Mouse (Mus musculus) lung, embryonic 15.5 days (tissue): ENCODE measurements around the gene Uchl4. TPM values are rescaled to one million over a fixed set of nuclear protein-coding genes. Genes with fewer than 3 reads are reported as not detected.

Source experiments
- ATAC-seq: fragments of 200-750 bp; cut with Nextera tagmentation; 2 replicates; pipeline ENCODE4 v1.8.0; 2017; ENCODE audit warnings: moderate number of reproducible peaks, borderline replicate concordance; ENCODE audit not compliant: low FRiP score, low TSS enrichment; ENCODE audit errors: extremely low read depth
- H3K27ac ChIP-seq: fragments of 300-500 bp; sonication (generic); 2 replicates; pipeline ENCODE4 v1.5.1; 2015; ENCODE audit warnings: moderate library complexity, mild to moderate bottlenecking, inconsistent platforms
- H3K27me3 ChIP-seq: fragments of 300-500 bp; sonication (generic); 2 replicates; pipeline ENCODE4 v1.6.1; 2015; ENCODE audit warnings: inconsistent platforms
- H3K36me3 ChIP-seq: fragments of 300-500 bp; sonication (generic); 2 replicates; pipeline ENCODE4 v1.6.1; 2015; ENCODE audit warnings: inconsistent platforms
- H3K4me1 ChIP-seq: fragments of 300-500 bp; sonication (generic); 2 replicates; pipeline ENCODE4 v1.6.1; 2015; ENCODE audit warnings: inconsistent platforms
- H3K4me2 ChIP-seq: fragments of 300-500 bp; sonication (generic); 2 replicates; pipeline ENCODE4 v1.6.1; 2015; ENCODE audit warnings: inconsistent platforms, mild to moderate bottlenecking, moderate library complexity
- H3K4me3 ChIP-seq: fragments of 300-500 bp; sonication (generic); 2 replicates; pipeline ENCODE4 v1.5.1; 2015; ENCODE audit warnings: mild to moderate bottlenecking, inconsistent platforms
- H3K9ac ChIP-seq: fragments of 300-500 bp; sonication (generic); 2 replicates; pipeline ENCODE4 v1.6.1; 2015; ENCODE audit warnings: inconsistent platforms
- H3K9me3 ChIP-seq: fragments of 300-500 bp; sonication (generic); 2 replicates; pipeline ENCODE4 v1.6.1; 2016; ENCODE audit warnings: inconsistent platforms
- WGBS: fragments of 180-500 bp; shearing (Covaris S2); methylation state at CpG from one replicate; pipeline ENCODE4 v1.1.7; 2015; 5-methylcytosine and 5-hydroxymethylcytosine counted together
- polyA plus RNA-seq: library from polyadenylated mRNA; unstranded; fragments of >200 nt; fragmentation: Nextera tagmentation; extraction: Ambion mirVana; gene quantifications from 2 replicates; pipeline ENCODE4 v1.2.1, GENCODE M21; 2015

Gene Uchl4
- polyA plus RNA-seq, 1 experiment from 2014 or later, result 2.4 TPM

DNA sequence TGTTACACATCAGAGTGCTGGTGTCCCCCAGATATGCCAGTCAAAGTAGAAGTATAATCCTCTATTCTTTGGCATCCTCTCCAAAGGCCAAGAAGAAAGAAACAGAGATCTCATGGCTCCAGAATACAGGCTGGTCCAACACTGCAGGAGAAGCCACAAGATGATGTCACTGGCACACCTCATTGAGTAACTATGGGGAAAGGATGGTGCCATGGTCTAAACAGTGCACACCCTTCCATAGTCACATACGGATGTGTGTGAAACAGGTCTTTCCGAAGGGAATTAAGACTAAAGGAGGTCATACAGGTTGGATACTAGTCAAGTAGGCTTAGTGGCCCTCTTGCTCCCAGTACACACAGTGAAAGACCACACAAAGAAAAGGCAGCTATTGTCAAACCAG lies 18.4 kb upstream of the Uchl4 start:
- no peak for ATAC-seq
- Histone ChIP-seq H3K4me2 (no peak overlapping the region), H3K27ac (no peak overlapping the region), H3K36me3 (peaks cover 7% of the 10 kb centered on the region), H3K4me1 (0 out of 2 replicates have a peak, but pooled peaks cover 6% of the 10 kb centered on the region), H3K9ac (no peak overlapping the region), H3K4me3 (no peak overlapping the region), H3K9me3 (no peaks in the 10 kb centered on the region), H3K27me3 (no peaks in the 10 kb centered on the region)
- 93% methylated on average over 2 of the region's 2 CpGs for WGBS

- Histone ChIP-seq H3K4me2 (no peak overlapping the region), H3K9ac (no peak overlapping the region), H3K27ac (no peak overlapping the region), H3K9me3 (no peaks in the 10 kb centered on the region), H3K36me3 (no peaks in the 10 kb centered on the region), H3K4me1 (0 out of 2 replicates have a peak, but pooled peaks cover 6% of the 10 kb centered on the region), H3K4me3 (no peak overlapping the region), H3K27me3 (no peaks in the 10 kb centered on the region)
- no peak for ATAC-seq
These were observed 17.1 kb upstream of the Uchl4 start for GRCm38 (mm10) chr9:64217887-64218286.

DNA sequence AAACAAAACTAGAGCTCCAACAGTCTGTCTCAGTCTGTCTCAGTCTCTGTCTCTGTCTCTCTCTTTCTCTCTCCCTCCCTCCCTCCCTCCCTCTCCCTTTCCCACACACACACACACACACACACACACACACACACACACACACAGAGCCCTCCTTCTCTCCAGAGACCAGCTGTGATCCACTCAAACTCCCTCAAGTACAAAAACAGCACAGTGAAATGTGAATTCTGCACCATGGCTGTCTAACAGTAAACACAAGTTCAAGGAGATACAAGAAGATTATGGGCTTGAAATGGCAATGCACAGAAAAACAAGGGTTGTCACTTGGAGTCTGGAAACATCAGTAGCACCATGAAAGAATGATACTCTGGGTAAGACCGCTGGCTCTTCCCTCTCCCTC lies 15.7 kb upstream of the Uchl4 start:
- ATAC-seq, result no peak
- H3K4me3 ChIP-seq, result no peak overlapping the region
- H3K9ac ChIP-seq, result no peak overlapping the region
- H3K9me3 ChIP-seq, result no peaks in the 10 kb centered on the region
- H3K4me1 ChIP-seq, result 0 out of 2 replicates have a peak, but pooled peaks cover 6% of the 10 kb centered on the region
- H3K27me3 ChIP-seq, result no peaks in the 10 kb centered on the region
- 66% methylated on average over 1 of the region's 1 CpGs for WGBS
- no peak overlapping the region for H3K27ac ChIP-seq
- no peak overlapping the region for H3K4me2 ChIP-seq
- no peaks in the 10 kb centered on the region for H3K36me3 ChIP-seq

- WGBS, result 86% methylated on average over 10 of the region's 10 CpGs
- no peak for ATAC-seq
- no peak overlapping the region for H3K27ac ChIP-seq
These were observed 15.1 kb upstream of the Uchl4 start for GRCm38 (mm10) chr9:64219772-64220420.

DNA sequence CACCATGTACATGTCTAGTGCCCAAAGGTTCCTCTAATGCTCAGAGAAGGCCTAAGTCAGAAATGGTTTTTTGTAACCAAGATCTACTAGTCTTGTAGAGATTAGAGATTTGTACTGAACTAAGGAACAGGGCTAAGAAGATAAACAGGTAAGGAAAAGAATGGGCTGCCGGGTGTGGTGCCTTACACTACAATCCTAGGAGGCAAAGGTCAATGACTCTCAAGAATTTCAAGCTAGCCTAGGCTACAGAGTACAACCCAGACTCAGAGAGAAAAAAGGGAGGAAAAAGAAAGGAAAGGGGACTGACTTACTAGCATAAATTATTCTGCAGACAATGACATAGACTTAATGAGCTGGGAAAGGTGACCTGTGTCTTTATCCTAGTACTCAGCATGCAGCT lies 14.4 kb upstream of the Uchl4 start:
- no peak overlapping the region for H3K4me3 ChIP-seq
- H3K36me3 ChIP-seq, result no peaks in the 10 kb centered on the region
- 0 out of 2 replicates have a peak, but pooled peaks cover 6% of the 10 kb centered on the region for H3K4me1 ChIP-seq
- no peak overlapping the region for H3K4me2 ChIP-seq
- no peaks in the 10 kb centered on the region for H3K9me3 ChIP-seq
- H3K27ac ChIP-seq, result no peak overlapping the region
- H3K27me3 ChIP-seq, result no peaks in the 10 kb centered on the region
- ATAC-seq, result no peak
- 58% methylated on average over 1 of the region's 1 CpGs for WGBS
- no peak overlapping the region for H3K9ac ChIP-seq

More at GRCm38 (mm10) chr9:64219772-64220420, 15.1 kb upstream of the Uchl4 start:
- Histone ChIP-seq H3K4me2 (no peak overlapping the region), H3K36me3 (no peaks in the 10 kb centered on the region), H3K27me3 (no peaks in the 10 kb centered on the region), H3K4me1 (0 out of 2 replicates have a peak, but pooled peaks cover 6% of the 10 kb centered on the region), H3K9ac (no peak overlapping the region), H3K9me3 (no peaks in the 10 kb centered on the region), H3K4me3 (no peak overlapping the region)

GRCm38 (mm10) chr9:64221480-64221879 lies 13.5 kb upstream of the Uchl4 start:
- Histone ChIP-seq H3K4me1 (0 out of 2 replicates have a peak, but pooled peaks cover 2% of the 10 kb centered on the region), H3K36me3 (no peaks in the 10 kb centered on the region), H3K27me3 (no peaks in the 10 kb centered on the region), H3K9me3 (no peaks in the 10 kb centered on the region), H3K4me2 (no peak overlapping the region), H3K4me3 (no peak overlapping the region), H3K9ac (no peak overlapping the region), H3K27ac (no peak overlapping the region)
- 70% methylated on average over 4 of the region's 4 CpGs for WGBS
- ATAC-seq, result no peak

- H3K9me3 ChIP-seq, result no peaks in the 10 kb centered on the region
- H3K4me1 ChIP-seq, result no peaks in the 10 kb centered on the region
- H3K36me3 ChIP-seq, result no peaks in the 10 kb centered on the region
- no peak overlapping the region for H3K9ac ChIP-seq
- ATAC-seq, result no peak
- no peaks in the 10 kb centered on the region for H3K27me3 ChIP-seq
- 73% methylated on average over 2 of the region's 2 CpGs for whole genome bisulfite sequencing
- no peak overlapping the region for H3K4me3 ChIP-seq
- H3K4me2 ChIP-seq, result no peak overlapping the region
- H3K27ac ChIP-seq, result no peak overlapping the region
These were observed 12.9 kb upstream of the Uchl4 start for GRCm38 (mm10) chr9:64222098-64222497.

- Histone ChIP-seq H3K27ac (no peak overlapping the region), H3K36me3 (no peaks in the 10 kb centered on the region), H3K9me3 (no peaks in the 10 kb centered on the region), H3K4me1 (peaks cover 7% of the 10 kb centered on the region), H3K4me2 (no peak overlapping the region), H3K4me3 (no peak overlapping the region), H3K27me3 (no peaks in the 10 kb centered on the region), H3K9ac (no peak overlapping the region)
- ATAC-seq, result no peak
These were observed 9.2 kb upstream of the Uchl4 start for GRCm38 (mm10) chr9:64225805-64226204.

DNA sequence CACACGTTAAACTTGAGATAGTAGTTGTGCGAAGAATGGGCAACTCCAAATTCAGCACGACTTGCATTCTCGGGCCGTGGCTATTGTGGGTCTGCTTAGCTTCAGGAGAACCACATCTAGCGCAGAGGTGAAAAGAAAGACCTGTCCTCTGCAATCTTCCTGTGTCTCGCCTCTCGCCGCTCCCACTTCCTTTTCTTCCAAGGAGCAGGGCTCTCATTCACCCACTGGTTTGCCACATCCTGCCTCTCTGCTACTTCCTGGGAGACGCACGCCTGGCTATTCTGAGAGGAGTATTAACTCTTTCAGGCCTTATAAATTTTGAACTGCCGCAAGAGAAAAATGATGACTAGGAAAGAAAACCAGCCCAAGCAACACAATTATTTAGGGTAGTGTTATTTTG lies 7.3 kb upstream of the Uchl4 start:
- H3K9me3 ChIP-seq, result no peaks in the 10 kb centered on the region
- H3K4me3 ChIP-seq, result no peak overlapping the region
- H3K4me1 ChIP-seq, result peaks cover 26% of the 10 kb centered on the region
- H3K9ac ChIP-seq, result no peak overlapping the region
- no peaks in the 10 kb centered on the region for H3K27me3 ChIP-seq
- WGBS, result 55% methylated on average over 12 of the region's 12 CpGs
- no peak overlapping the region; the same call in 1 of the 2 replicates for H3K4me2 ChIP-seq
- H3K27ac ChIP-seq, result no peak overlapping the region
- no peaks in the 10 kb centered on the region for H3K36me3 ChIP-seq
- no peak for ATAC-seq

DNA sequence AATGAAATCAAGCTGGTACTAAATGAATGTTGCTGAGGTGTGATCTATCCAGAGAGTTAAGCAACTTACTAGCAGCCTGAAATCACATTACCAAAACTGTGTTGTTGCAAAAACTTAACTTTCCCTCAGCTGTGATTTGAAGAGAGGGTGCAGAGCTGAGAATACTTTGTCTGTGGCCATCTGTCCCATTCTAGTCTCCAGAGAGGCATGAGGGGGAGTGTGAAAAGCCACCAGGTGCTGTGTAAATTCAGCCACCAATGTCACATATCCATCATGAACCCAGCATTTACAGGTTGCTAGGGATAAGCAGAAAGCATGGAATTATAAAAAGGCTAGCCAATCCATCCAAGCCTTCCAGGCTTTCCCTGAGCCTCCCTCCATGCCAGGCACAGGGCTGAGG lies 6.0 kb upstream of the Uchl4 start:
- Histone ChIP-seq H3K9ac (no peak overlapping the region), H3K4me1 (peaks cover 30% of the 10 kb centered on the region), H3K27me3 (no peaks in the 10 kb centered on the region), H3K4me2 (no peak overlapping the region), H3K9me3 (no peaks in the 10 kb centered on the region), H3K27ac (no peak overlapping the region), H3K36me3 (no peaks in the 10 kb centered on the region), H3K4me3 (no peak overlapping the region)
- ATAC-seq, result no peak

DNA sequence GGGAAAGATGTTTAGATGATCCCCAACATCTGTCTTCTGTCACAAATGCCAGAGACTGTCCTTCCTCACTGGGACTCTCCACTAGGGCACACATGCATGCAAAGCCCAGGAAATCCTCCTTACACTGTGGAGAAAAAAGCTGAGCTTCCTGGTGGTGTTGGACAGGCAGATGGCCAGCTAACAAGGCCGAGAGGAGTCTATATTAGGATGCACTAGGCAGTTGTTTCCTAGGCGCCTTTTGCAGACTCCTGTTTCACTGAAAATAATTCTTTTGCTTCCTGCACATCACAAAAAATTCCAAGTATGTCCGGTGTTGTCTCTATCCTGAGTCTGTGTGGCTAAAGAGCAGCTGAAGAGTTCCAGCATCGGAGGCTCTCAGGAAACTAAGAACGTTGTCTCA lies 3.8 kb upstream of the Uchl4 start:
- no peaks in the 10 kb centered on the region for H3K9me3 ChIP-seq
- H3K27ac ChIP-seq, result no peak overlapping the region; the same call in 1 of the 2 replicates
- WGBS, result 28% methylated on average over 5 of the region's 5 CpGs
- peaks cover 41% of the 10 kb centered on the region for H3K4me1 ChIP-seq
- H3K36me3 ChIP-seq, result no peaks in the 10 kb centered on the region
- H3K9ac ChIP-seq, result no peak overlapping the region
- ATAC-seq, result no peak
- H3K4me3 ChIP-seq, result no peak overlapping the region
- no peak overlapping the region for H3K4me2 ChIP-seq
- H3K27me3 ChIP-seq, result no peaks in the 10 kb centered on the region

DNA sequence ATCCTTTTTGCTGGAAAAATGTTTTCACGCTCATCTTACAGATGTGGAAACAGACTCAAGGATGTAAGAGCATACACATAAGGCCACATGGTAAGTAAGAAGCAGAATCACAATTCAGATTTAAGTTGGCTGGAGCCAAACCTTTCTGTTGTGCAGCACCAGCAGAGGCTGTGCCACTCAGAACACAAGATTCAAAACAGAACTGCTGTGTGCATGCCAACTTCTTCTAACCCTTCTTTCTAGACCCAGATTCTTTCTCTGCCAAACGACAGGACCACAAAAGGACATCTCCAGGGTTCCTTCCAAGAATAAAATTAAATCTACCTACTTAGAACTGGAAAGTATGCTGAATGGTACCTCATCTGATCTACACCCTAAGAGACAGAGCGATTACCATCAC lies 3.3 kb upstream of the Uchl4 start:
- Histone ChIP-seq H3K27ac (peak overlapping the region; percentile 73), H3K27me3 (no peaks in the 10 kb centered on the region), H3K9me3 (no peaks in the 10 kb centered on the region), H3K4me1 (peaks cover 41% of the 10 kb centered on the region), H3K4me3 (no peak overlapping the region), H3K4me2 (no peak overlapping the region), H3K9ac (no peak overlapping the region), H3K36me3 (no peaks in the 10 kb centered on the region)
- WGBS, result 62% methylated on average over 3 of the region's 3 CpGs
- no peak for ATAC-seq
